Mouse (Mus musculus): ENCODE results near the gene Avpi1. TPM values are rescaled to one million over a fixed set of nuclear protein-coding genes. Genes with fewer than 3 reads are reported as not detected.

Avpi1 gene
- polyA plus RNA-seq, 2 experiments, result 16.5 to 34.8 TPM

- no peak for TF ChIP-seq POLR2A (IDR thresholded peaks at IDR 0.05; ENCODE audit: borderline replicate concordance, extremely low read depth, insufficient read depth, insufficient read length)
- Histone ChIP-seq H3K4me2 (replicated peaks; ENCODE audit: low read depth, low read length, severe bottlenecking) (no peak overlapping the region), H3K9me3 (ENCODE audit: control insufficient read depth, low read length) (no peaks in the 10 kb centered on the region), H3K36me3 (ENCODE audit: control insufficient read depth, insufficient read depth, low read length) (no peaks in the 10 kb centered on the region), H3K4me3 (replicated peaks; ENCODE audit: low read length) (no peak overlapping the region), H3K27me3 (ENCODE audit: control insufficient read depth, insufficient read depth, low read length) (no peaks in the 10 kb centered on the region), H3K4me1 (ENCODE audit: control insufficient read depth, insufficient read depth, low read length) (peaks cover 19% of the 10 kb centered on the region), H3K27ac (replicated peaks; ENCODE audit: low read depth, low read length) (no peak overlapping the region), H3K9ac (ENCODE audit: low read depth, low read length, severe bottlenecking) (no peak overlapping the region)
- ATAC-seq (ENCODE audit: low FRiP score, low read depth) (no peak), DNase-seq (ENCODE audit: low spot score) (peak; percentile 87)
- 23% methylated on average over 8 of the region's 8 CpGs for whole genome bisulfite sequencing
These were observed 15.8 kb upstream of the Avpi1 start for GRCm38 (mm10) chr19:42144541-42145167.

- ATAC-seq (ENCODE audit: low FRiP score, low read depth) (no peak), DNase-seq (ENCODE audit: low spot score) (no peak)
- Histone ChIP-seq H3K4me2 (replicated peaks; ENCODE audit: low read depth, low read length, severe bottlenecking) (no peak overlapping the region), H3K9ac (ENCODE audit: low read depth, low read length, severe bottlenecking) (no peak overlapping the region), H3K36me3 (ENCODE audit: control insufficient read depth, insufficient read depth, low read length) (no peaks in the 10 kb centered on the region), H3K4me3 (replicated peaks; ENCODE audit: low read length) (no peak overlapping the region), H3K27me3 (ENCODE audit: control insufficient read depth, insufficient read depth, low read length) (no peaks in the 10 kb centered on the region), H3K9me3 (ENCODE audit: control insufficient read depth, low read length) (no peaks in the 10 kb centered on the region), H3K27ac (replicated peaks; ENCODE audit: low read depth, low read length) (no peak overlapping the region), H3K4me1 (ENCODE audit: control insufficient read depth, insufficient read depth, low read length) (peaks cover 13% of the 10 kb centered on the region)
- no peak for TF ChIP-seq POLR2A (IDR thresholded peaks at IDR 0.05; ENCODE audit: borderline replicate concordance, extremely low read depth, insufficient read depth, insufficient read length)
- 59% methylated on average over 6 of the region's 6 CpGs for WGBS
These were observed 15.2 kb upstream of the Avpi1 start for GRCm38 (mm10) chr19:42144067-42144466.

GRCm38 (mm10) chr19:42142757-42143156 is 13.9 kb upstream of the Avpi1 start:
- ATAC-seq (ENCODE audit: low FRiP score, low read depth), result no peak
- Histone ChIP-seq H3K27me3 (ENCODE audit: control insufficient read depth, insufficient read depth, low read length) (no peaks in the 10 kb centered on the region), H3K4me1 (ENCODE audit: control insufficient read depth, insufficient read depth, low read length) (peaks cover 9% of the 10 kb centered on the region; the same call in 1 of the 2 replicates), H3K9ac (ENCODE audit: low read depth, low read length, severe bottlenecking) (no peak overlapping the region), H3K9me3 (ENCODE audit: control insufficient read depth, low read length) (no peaks in the 10 kb centered on the region), H3K36me3 (ENCODE audit: control insufficient read depth, insufficient read depth, low read length) (no peaks in the 10 kb centered on the region), H3K4me2 (replicated peaks; ENCODE audit: low read depth, low read length, severe bottlenecking) (no peak overlapping the region), H3K27ac (replicated peaks; ENCODE audit: low read depth, low read length) (no peak overlapping the region), H3K4me3 (replicated peaks; ENCODE audit: low read length) (no peak overlapping the region)
- WGBS, result 71% methylated on average over 2 of the region's 2 CpGs
- DNase-seq (ENCODE audit: low spot score), result no peak
- TF ChIP-seq POLR2A (IDR thresholded peaks at IDR 0.05; ENCODE audit: borderline replicate concordance, extremely low read depth, insufficient read depth, insufficient read length), result no peak

GRCm38 (mm10) chr19:42141998-42142397 is 13.1 kb upstream of the Avpi1 start:
- Histone ChIP-seq H3K4me1 (ENCODE audit: control insufficient read depth, insufficient read depth, low read length) (peaks cover 8% of the 10 kb centered on the region; the same call in 1 of the 2 replicates), H3K4me3 (replicated peaks; ENCODE audit: low read length) (no peak overlapping the region), H3K27ac (replicated peaks; ENCODE audit: low read depth, low read length) (no peak overlapping the region), H3K9me3 (ENCODE audit: control insufficient read depth, low read length) (no peaks in the 10 kb centered on the region), H3K27me3 (ENCODE audit: control insufficient read depth, insufficient read depth, low read length) (no peaks in the 10 kb centered on the region), H3K36me3 (ENCODE audit: control insufficient read depth, insufficient read depth, low read length) (no peaks in the 10 kb centered on the region), H3K9ac (ENCODE audit: low read depth, low read length, severe bottlenecking) (no peak overlapping the region), H3K4me2 (replicated peaks; ENCODE audit: low read depth, low read length, severe bottlenecking) (no peak overlapping the region)
- TF ChIP-seq POLR2A (IDR thresholded peaks at IDR 0.05; ENCODE audit: borderline replicate concordance, extremely low read depth, insufficient read depth, insufficient read length), result no peak
- ATAC-seq (ENCODE audit: low FRiP score, low read depth), result no peak
- DNase-seq (ENCODE audit: low spot score), result no peak
- 84% methylated on average over 3 of the region's 3 CpGs for WGBS

GRCm38 (mm10) chr19:42139724-42140517 is 11.1 kb upstream of the Avpi1 start:
- no peak overlapping the region for H3K27ac ChIP-seq (replicated peaks; ENCODE audit: low read depth, low read length)
- TF ChIP-seq POLR2A (IDR thresholded peaks at IDR 0.05; ENCODE audit: borderline replicate concordance, extremely low read depth, insufficient read depth, insufficient read length), result no peak
- no peaks in the 10 kb centered on the region for H3K27me3 ChIP-seq (ENCODE audit: control insufficient read depth, insufficient read depth, low read length)
- peaks cover 3% of the 10 kb centered on the region; the same call in 1 of the 2 replicates for H3K4me1 ChIP-seq (ENCODE audit: control insufficient read depth, insufficient read depth, low read length)
- 79% methylated on average over 5 of the region's 5 CpGs for WGBS
- H3K9me3 ChIP-seq (ENCODE audit: control insufficient read depth, low read length), result no peaks in the 10 kb centered on the region
- no peak overlapping the region for H3K4me3 ChIP-seq (replicated peaks; ENCODE audit: low read length)
- DNase-seq (ENCODE audit: low spot score), result no peak
- H3K4me2 ChIP-seq (replicated peaks; ENCODE audit: low read depth, low read length, severe bottlenecking), result no peak overlapping the region
- H3K9ac ChIP-seq (ENCODE audit: low read depth, low read length, severe bottlenecking), result no peak overlapping the region
- ATAC-seq (ENCODE audit: low FRiP score, low read depth), result no peak
- no peaks in the 10 kb centered on the region for H3K36me3 ChIP-seq (ENCODE audit: control insufficient read depth, insufficient read depth, low read length)

Measured in limb, embryonic 14.5 days (tissue).